Mouse (Mus musculus) lung, embryonic 14.5 days (tissue): ENCODE measurements around the gene Ndufb8. TPM values are rescaled to one million over a fixed set of nuclear protein-coding genes. Genes with fewer than 3 reads are reported as not detected.

Experiments used
- ATAC-seq: fragments of 200-750 bp; cut with Nextera tagmentation; 2 replicates; pipeline ENCODE4 v1.8.0; 2017; ENCODE audit warnings: mild to moderate bottlenecking, moderate TSS enrichment, moderate library complexity; ENCODE audit not compliant: insufficient read depth
- DNase-seq: peaks from one replicate; pipeline ENCODE4 v3.0.0-alpha.2; 2015
- H3K27ac ChIP-seq: fragments of 300-500 bp; sonication (generic); 2 replicates; pipeline ENCODE4 v1.5.1; 2014; ENCODE audit warnings: low read depth, mild to moderate bottlenecking, moderate library complexity
- H3K27me3 ChIP-seq: fragments of 300-500 bp; sonication (generic); 2 replicates; pipeline ENCODE4 v1.6.1; 2014; ENCODE audit warnings: low read length, control low read depth; ENCODE audit not compliant: insufficient read depth
- H3K36me3 ChIP-seq: fragments of 300-500 bp; sonication (generic); 2 replicates; pipeline ENCODE4 v1.6.1; 2014; ENCODE audit warnings: control low read depth; ENCODE audit not compliant: insufficient read depth
- H3K4me1 ChIP-seq: fragments of 300-500 bp; sonication (generic); 2 replicates; pipeline ENCODE4 v1.6.1; 2014; ENCODE audit warnings: antibody characterized with exemption, control low read depth; ENCODE audit not compliant: insufficient read depth
- H3K4me2 ChIP-seq: fragments of 300-500 bp; sonication (generic); 2 replicates; pipeline ENCODE4 v1.6.1; 2014; ENCODE audit warnings: mild to moderate bottlenecking
- H3K4me3 ChIP-seq: fragments of 300-500 bp; sonication (generic); 2 replicates; pipeline ENCODE4 v1.5.1; 2014; ENCODE audit warnings: low read depth, low read length
- H3K9ac ChIP-seq: fragments of 300-500 bp; sonication (generic); 2 replicates; pipeline ENCODE4 v1.6.1; 2014
- H3K9me3 ChIP-seq: fragments of 300-500 bp; sonication (generic); 2 replicates; pipeline ENCODE4 v1.6.1; 2016; ENCODE audit warnings: low read depth, low read length, control low read depth
- CTCF ChIP-seq: IDR thresholded peaks from 2 replicates; pipeline ENCODE4 v1.5.1; 2016; ENCODE audit warnings: antibody characterized with exemption, low read depth
- WGBS: fragments of 180-500 bp; shearing (Covaris S2); extraction: QIAGEN DNeasy Blood & Tissue Kit; methylation state at CpG from one replicate; pipeline ENCODE4 v1.1.7; 2014; 5-methylcytosine and 5-hydroxymethylcytosine counted together
- polyA plus RNA-seq: library from polyadenylated mRNA; unstranded; fragments of >200 nt; fragmentation: Nextera tagmentation; extraction: Ambion mirVana; gene quantifications from 2 replicates; pipeline ENCODE4 v1.2.1, GENCODE M21; 2014

Gene Ndufb8
- polyA plus RNA-seq, 1 experiment from 2014 or later: 562 TPM

DNA sequence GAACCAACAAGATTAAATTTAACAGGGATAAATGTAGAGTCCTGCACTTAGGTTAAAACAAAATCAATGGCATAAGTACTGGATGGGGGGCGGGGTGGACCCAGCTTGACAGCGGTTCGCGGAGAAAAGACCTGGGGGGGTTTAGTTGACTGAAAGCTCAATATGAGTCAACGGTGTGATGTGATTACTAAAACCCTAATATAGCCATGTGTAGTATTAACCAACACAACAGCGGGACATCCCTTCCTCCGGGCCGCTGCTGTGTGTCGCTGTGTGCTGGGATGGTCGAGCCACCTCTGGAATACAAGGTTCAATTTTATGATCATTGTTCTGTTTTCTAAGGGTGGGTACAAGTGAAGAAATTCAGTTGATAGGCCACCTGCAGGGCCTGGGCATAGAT is 26.9 kb upstream of the Ndufb8 start:
- H3K4me3 ChIP-seq: no peak overlapping the region
- no peak overlapping the region for H3K27ac ChIP-seq
- H3K4me2 ChIP-seq: no peak overlapping the region
- H3K4me1 ChIP-seq: no peaks in the 10 kb centered on the region
- ATAC-seq (peak; percentile 28; the same call in 1 of the 2 replicates), DNase-seq (no peak)
- WGBS: 84% methylated on average over 10 of the region's 10 CpGs
- peaks cover 5% of the 10 kb centered on the region; the same call in 1 of the 2 replicates for H3K36me3 ChIP-seq
- H3K9me3 ChIP-seq: no peaks in the 10 kb centered on the region
- TF ChIP-seq CTCF: no peak
- H3K9ac ChIP-seq: no peak overlapping the region
- peaks cover 8% of the 10 kb centered on the region; the same call in 1 of the 2 replicates for H3K27me3 ChIP-seq

DNA sequence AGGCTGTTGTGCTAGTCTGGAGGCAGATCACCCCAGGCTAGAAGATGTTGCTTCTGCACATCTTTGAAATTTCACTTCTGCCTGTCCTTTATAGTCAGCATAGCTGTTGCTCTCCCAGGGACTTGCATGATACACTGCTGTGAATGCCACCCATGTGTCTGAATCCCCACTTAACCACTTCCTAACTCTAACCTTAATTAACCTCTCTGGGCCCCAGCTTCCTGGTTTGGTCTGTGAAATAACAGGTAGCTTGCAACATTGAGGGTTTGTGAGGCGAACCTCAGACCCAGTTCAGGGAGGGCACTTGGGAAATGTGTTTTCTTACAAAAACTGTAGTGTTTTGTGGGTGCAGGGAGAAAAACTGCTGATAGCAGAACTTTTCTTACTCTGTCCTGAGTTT is 22.8 kb upstream of the Ndufb8 start:
- Histone ChIP-seq H3K4me2 (no peak overlapping the region), H3K27me3 (no peaks in the 10 kb centered on the region), H3K9me3 (no peaks in the 10 kb centered on the region), H3K9ac (no peak overlapping the region), H3K27ac (no peak overlapping the region), H3K4me3 (no peak overlapping the region), H3K4me1 (no peaks in the 10 kb centered on the region), H3K36me3 (peaks cover 17% of the 10 kb centered on the region)
- no peak for TF ChIP-seq CTCF
- ATAC-seq (no peak), DNase-seq (no peak)
- 66% methylated on average over 1 of the region's 1 CpGs for WGBS

DNA sequence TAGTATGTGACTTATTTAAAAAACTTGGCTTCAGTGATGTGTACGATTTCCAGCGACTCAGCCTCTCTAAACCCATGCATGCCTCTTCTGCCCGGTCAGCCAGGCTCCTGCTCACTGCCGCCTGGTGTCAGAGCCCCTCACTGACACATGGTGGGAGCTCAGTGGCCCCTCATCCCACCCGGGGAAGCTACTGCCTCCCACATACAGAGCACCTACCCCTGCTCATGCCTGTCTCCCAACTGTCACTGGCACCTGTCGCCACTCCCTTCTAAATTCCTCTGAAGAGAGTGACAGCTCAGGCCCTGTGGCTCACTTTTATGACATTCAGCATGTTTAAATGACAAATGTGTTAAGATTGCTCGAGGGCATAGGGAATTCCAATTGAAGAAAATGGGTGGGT is 21.0 kb upstream of the Ndufb8 start:
- H3K27ac ChIP-seq: no peak overlapping the region
- no peaks in the 10 kb centered on the region for H3K9me3 ChIP-seq
- H3K4me2 ChIP-seq: no peak overlapping the region
- no peak overlapping the region for H3K9ac ChIP-seq
- WGBS: 66% methylated on average over 7 of the region's 7 CpGs
- TF ChIP-seq CTCF: no peak
- H3K27me3 ChIP-seq: no peaks in the 10 kb centered on the region
- no peak for DNase-seq
- H3K36me3 ChIP-seq: peaks cover 35% of the 10 kb centered on the region
- ATAC-seq: no peak
- H3K4me1 ChIP-seq: no peaks in the 10 kb centered on the region
- H3K4me3 ChIP-seq: no peak overlapping the region

DNA sequence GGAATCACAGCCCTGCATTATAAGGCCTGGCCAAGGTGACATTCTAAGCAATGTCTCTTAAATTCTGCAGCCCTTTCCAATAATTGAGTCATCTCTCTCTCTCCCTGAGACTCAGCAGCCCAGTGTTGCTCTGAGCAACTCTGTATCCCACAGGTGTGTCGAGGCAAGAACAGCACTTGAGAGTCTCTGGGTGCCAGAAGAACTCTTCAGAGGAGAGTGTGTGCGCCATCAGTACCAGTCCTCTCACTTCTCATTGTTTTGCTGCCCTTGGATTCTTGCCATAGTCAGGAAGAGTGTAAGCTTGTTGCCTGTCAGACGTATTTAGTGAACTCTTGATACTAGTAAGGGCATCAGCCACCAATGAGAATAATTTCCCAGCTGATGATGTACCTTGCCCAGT is 12.5 kb upstream of the Ndufb8 start:
- peaks cover 82% of the 10 kb centered on the region for H3K36me3 ChIP-seq
- no peak for DNase-seq
- WGBS: 85% methylated on average over 3 of the region's 3 CpGs

DNA sequence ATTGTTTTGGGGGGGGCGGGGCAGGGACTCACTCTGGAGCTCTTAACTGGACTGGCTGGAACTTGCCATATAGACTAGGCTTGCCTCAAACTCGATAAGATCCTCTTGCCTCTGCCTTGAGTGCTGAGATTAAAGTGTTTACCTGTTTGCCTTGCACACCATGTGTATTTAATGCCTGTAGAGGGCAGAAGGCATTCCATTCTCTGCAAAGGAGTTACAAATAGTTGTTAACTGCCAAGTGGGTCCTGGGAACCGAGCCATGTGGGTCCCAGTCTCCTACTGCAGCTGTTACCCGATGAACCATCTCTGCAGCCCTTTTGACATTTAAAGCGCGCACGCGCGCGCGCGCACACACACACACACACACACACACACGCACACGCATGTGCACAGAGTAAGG is 8.8 kb upstream of the Ndufb8 start:
- no peak for TF ChIP-seq CTCF
- no peak for ATAC-seq
- H3K4me3 ChIP-seq: no peak overlapping the region; the same call in 1 of the 2 replicates
- H3K4me2 ChIP-seq: peak overlapping the region; percentile 92
- no peak overlapping the region for H3K27ac ChIP-seq
- WGBS: 81% methylated on average over 14 of the region's 14 CpGs
- no peak overlapping the region for H3K9ac ChIP-seq
- peaks cover 4% of the 10 kb centered on the region; the same call in 1 of the 2 replicates for H3K4me1 ChIP-seq
- no peak for DNase-seq
- H3K9me3 ChIP-seq: no peaks in the 10 kb centered on the region
- H3K27me3 ChIP-seq: no peaks in the 10 kb centered on the region
- H3K36me3 ChIP-seq: peaks cover 44% of the 10 kb centered on the region

More for the DNA sequence above, 12.5 kb upstream of the Ndufb8 start:
- Histone ChIP-seq H3K9ac (no peak overlapping the region), H3K4me2 (no peak overlapping the region), H3K4me3 (no peak overlapping the region), H3K4me1 (peaks cover 4% of the 10 kb centered on the region; the same call in 1 of the 2 replicates), H3K27me3 (no peaks in the 10 kb centered on the region), H3K27ac (no peak overlapping the region), H3K9me3 (no peaks in the 10 kb centered on the region)
- TF ChIP-seq CTCF: no peak
- ATAC-seq: no peak

DNA sequence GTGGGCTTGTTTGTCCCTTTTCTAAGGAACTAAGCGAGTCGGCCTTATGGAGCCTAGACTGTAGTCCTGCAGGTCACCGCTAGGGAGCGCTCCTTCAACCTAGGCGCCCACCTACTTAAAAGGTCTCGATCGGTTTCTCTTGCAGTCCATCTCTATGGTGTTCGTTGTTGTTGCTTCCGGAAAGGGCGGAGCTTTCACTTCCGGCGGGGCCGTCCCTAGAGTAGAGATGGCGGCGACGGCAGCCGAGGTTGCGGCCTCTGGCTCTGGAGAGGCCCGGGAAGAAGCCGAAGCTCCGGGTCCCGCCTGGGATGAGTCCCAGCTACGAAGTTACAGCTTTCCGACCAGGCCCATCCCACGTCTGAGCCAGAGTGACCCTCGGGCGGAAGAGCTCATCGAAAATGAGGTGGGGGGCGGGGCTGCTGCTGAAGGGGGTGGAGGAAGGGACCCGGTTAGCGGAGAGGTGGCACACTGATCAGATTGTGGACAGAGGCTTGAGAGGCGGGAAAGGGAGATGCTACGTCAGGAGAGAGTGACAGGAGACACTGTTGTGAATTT is 7.5 kb upstream of the Ndufb8 start, which contains the start of gene Hif1an:
Gene Hif1an (plus strand): TSS at position 199 of the 555 bp plus-strand sequence.
- WGBS: under 1% methylated on average over 33 of the region's 33 CpGs
- H3K27ac ChIP-seq: peak within 1 kb of the TSS; percentile 60
- H3K27me3 ChIP-seq: no peaks in the 10 kb centered on the region

DNA sequence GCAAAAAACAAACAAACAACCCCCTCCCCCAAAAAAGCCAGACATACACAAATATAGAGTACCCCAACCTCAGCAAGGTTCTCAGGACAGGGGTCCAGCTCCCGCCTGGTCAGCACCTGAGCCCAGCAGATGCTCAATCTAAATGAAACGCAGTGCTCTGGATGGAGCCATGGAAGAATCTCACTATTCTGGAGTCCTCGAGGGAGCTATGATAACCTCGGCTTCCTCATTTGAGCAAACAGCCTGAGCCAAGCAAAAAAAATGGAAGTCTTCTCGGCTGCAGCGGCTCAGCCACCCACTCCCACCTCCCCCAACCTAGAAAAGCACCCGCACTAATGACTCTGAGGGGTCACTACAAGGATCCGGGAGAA is 765 bp downstream of the Ndufb8 start:
- WGBS: 3% methylated on average over 8 of the region's 8 CpGs
- Histone ChIP-seq H3K27me3 (no peaks in the 10 kb centered on the region), H3K4me1 (peaks cover 5% of the 10 kb centered on the region; the same call in 1 of the 2 replicates), H3K9ac (peak overlapping the region; percentile 89), H3K27ac (no peak overlapping the region), H3K4me2 (peak overlapping the region; percentile 67), H3K9me3 (no peaks in the 10 kb centered on the region), H3K4me3 (peak overlapping the region; percentile 87), H3K36me3 (peaks cover 40% of the 10 kb centered on the region)
- ATAC-seq: no peak
- TF ChIP-seq CTCF: no peak
- peak; percentile 16 for DNase-seq

More for the DNA sequence above, 7.5 kb upstream of the Ndufb8 start, which contains the start of gene Hif1an:
- Histone ChIP-seq H3K9me3 (no peaks in the 10 kb centered on the region), H3K4me1 (peaks cover 4% of the 10 kb centered on the region; the same call in 1 of the 2 replicates), H3K36me3 (peaks cover 32% of the 10 kb centered on the region), H3K4me3 (peak within 1 kb of the TSS; percentile 73), H3K4me2 (peak within 1 kb of the TSS; percentile 92), H3K9ac (peak within 1 kb of the TSS; percentile 70)
- peak; percentile 93 for TF ChIP-seq CTCF
- ATAC-seq (peak; percentile 98), DNase-seq (peak; percentile 99)
